Mouse (Mus musculus) limb, embryonic 13.5 days (tissue): Measurements from ENCODE around the gene Ampd1. TPM values are rescaled to one million over a fixed set of nuclear protein-coding genes. Genes with fewer than 3 reads are reported as not detected.

Source experiments
- ATAC-seq: fragments of 200-750 bp; cut with Nextera tagmentation; 2 replicates; pipeline ENCODE4 v1.8.0; 2017; ENCODE audit warnings: low read depth, moderate number of reproducible peaks, moderate TSS enrichment; ENCODE audit not compliant: low FRiP score
- H3K27ac ChIP-seq: fragments of 300-500 bp; sonication (generic); 2 replicates; pipeline ENCODE4 v1.5.1; 2015; ENCODE audit warnings: inconsistent platforms, mild to moderate bottlenecking, moderate library complexity
- H3K27me3 ChIP-seq: fragments of 300-500 bp; sonication (generic); 2 replicates; pipeline ENCODE4 v1.6.1; 2015; ENCODE audit warnings: mild to moderate bottlenecking, inconsistent platforms
- H3K36me3 ChIP-seq: fragments of 300-500 bp; sonication (generic); 2 replicates; pipeline ENCODE4 v1.6.1; 2015; ENCODE audit warnings: inconsistent platforms, mild to moderate bottlenecking, moderate library complexity
- H3K4me1 ChIP-seq: fragments of 300-500 bp; sonication (generic); 2 replicates; pipeline ENCODE4 v1.6.1; 2015; ENCODE audit warnings: inconsistent platforms
- H3K4me2 ChIP-seq: fragments of 300-500 bp; sonication (generic); replicated peaks from 2 replicates; pipeline ENCODE4 v1.6.1; 2015; ENCODE audit warnings: inconsistent platforms, mild to moderate bottlenecking, moderate library complexity
- H3K4me3 ChIP-seq: fragments of 300-500 bp; sonication (generic); 2 replicates; pipeline ENCODE4 v1.5.1; 2015; ENCODE audit warnings: moderate library complexity, mild to moderate bottlenecking, inconsistent platforms
- H3K9ac ChIP-seq: fragments of 300-500 bp; sonication (generic); 2 replicates; pipeline ENCODE4 v1.6.1; 2015; ENCODE audit warnings: mild to moderate bottlenecking, inconsistent platforms
- H3K9me3 ChIP-seq: fragments of 300-500 bp; sonication (generic); 2 replicates; pipeline ENCODE4 v1.6.1; 2016; ENCODE audit warnings: inconsistent platforms
- WGBS: fragments of 180-500 bp; shearing (Covaris S2); methylation state at CpG from one replicate; pipeline ENCODE4 v1.1.7; 2015; 5-methylcytosine and 5-hydroxymethylcytosine counted together
- polyA plus RNA-seq: library from polyadenylated mRNA; unstranded; fragments of >200 nt; fragmentation: Nextera tagmentation; extraction: Ambion mirVana; gene quantifications from 2 replicates; pipeline ENCODE4 v1.2.1, GENCODE M21; 2015

Ampd1 gene
- polyA plus RNA-seq, 1 experiment from 2014 or later = 1.7 TPM

DNA sequence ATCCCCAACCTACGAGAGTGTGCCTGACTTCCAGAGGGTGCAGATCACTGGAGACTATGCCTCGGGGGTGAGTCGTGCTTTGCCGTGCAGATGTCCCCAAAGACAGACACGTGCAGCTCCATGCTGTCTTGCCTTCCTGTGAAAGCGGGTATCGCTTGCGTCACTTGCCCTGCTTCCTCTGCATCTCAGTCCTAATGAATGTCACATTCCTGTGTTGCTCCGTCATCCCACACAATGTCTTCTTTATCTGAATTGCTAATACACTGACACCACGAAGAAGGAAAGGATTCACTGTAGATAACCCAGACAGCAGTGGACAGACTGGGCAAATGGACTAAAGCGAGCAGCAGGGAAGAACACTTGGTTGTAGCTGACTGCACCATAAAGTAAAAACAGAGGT is 7.2 kb downstream of the Ampd1 start:
- H3K27ac ChIP-seq = no peak overlapping the region
- ATAC-seq = no peak
- no peak overlapping the region for H3K4me3 ChIP-seq
- H3K27me3 ChIP-seq = no peaks in the 10 kb centered on the region
- no peak overlapping the region for H3K4me2 ChIP-seq
- H3K4me1 ChIP-seq = no peaks in the 10 kb centered on the region
- WGBS = 75% methylated on average over 11 of the region's 11 CpGs
- H3K9me3 ChIP-seq = no peaks in the 10 kb centered on the region
- no peaks in the 10 kb centered on the region for H3K36me3 ChIP-seq
- no peak overlapping the region for H3K9ac ChIP-seq

DNA sequence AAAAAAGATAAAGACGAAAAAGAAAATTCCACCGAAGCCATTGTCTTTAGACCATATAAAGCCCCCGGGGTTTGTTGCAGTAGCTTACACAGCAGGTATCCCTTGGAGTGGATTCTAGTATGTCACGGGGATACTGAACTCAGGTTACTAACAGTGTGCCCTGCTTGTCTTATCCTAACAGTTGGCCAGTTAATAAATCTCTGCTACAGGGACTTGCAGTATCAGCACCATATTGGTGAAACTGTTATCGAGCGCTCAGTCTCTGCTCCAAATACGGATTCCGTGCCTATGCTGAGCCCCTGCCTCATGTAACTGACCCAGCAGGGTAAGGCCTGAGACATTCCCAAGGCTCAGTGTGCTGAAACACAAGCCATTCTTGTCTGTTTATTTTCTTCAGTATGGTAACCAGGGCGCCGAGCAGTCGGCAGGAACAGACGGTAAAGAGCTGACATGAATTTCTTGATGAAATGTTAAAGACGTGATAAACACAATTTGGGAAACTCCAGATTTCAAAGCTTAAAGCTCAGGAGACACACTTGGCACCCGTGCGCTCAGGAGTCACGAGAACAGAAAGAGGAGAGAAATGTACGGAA is 8.1 kb downstream of the Ampd1 start:
- Histone ChIP-seq H3K4me1 (no peaks in the 10 kb centered on the region), H3K9ac (no peak overlapping the region), H3K27me3 (no peaks in the 10 kb centered on the region), H3K36me3 (no peaks in the 10 kb centered on the region), H3K9me3 (no peaks in the 10 kb centered on the region), H3K4me2 (no peak overlapping the region), H3K4me3 (no peak overlapping the region), H3K27ac (no peak overlapping the region)
- no peak for ATAC-seq
- WGBS = 84% methylated on average over 17 of the region's 17 CpGs

GRCm38 (mm10) chr3:103082761-103083160 is 8.9 kb downstream of the Ampd1 start:
- H3K9me3 ChIP-seq = no peaks in the 10 kb centered on the region
- WGBS = 88% methylated on average over 5 of the region's 5 CpGs
- H3K9ac ChIP-seq = no peak overlapping the region
- H3K36me3 ChIP-seq = no peaks in the 10 kb centered on the region
- no peak overlapping the region for H3K4me2 ChIP-seq
- no peaks in the 10 kb centered on the region for H3K4me1 ChIP-seq
- no peak overlapping the region for H3K4me3 ChIP-seq
- H3K27ac ChIP-seq = no peak overlapping the region
- ATAC-seq = no peak
- H3K27me3 ChIP-seq = no peaks in the 10 kb centered on the region

GRCm38 (mm10) chr3:103085986-103086385 is 12.2 kb downstream of the Ampd1 start:
- Histone ChIP-seq H3K9ac (no peak overlapping the region), H3K4me2 (no peak overlapping the region), H3K4me1 (no peaks in the 10 kb centered on the region), H3K27ac (no peak overlapping the region), H3K27me3 (no peaks in the 10 kb centered on the region), H3K9me3 (no peaks in the 10 kb centered on the region), H3K4me3 (no peak overlapping the region), H3K36me3 (no peaks in the 10 kb centered on the region)
- ATAC-seq = no peak
- WGBS = 78% methylated on average over 3 of the region's 3 CpGs

- ATAC-seq = no peak
- H3K4me1 ChIP-seq = no peaks in the 10 kb centered on the region
- no peak overlapping the region for H3K9ac ChIP-seq
- H3K27ac ChIP-seq = no peak overlapping the region
- no peaks in the 10 kb centered on the region for H3K9me3 ChIP-seq
- no peak overlapping the region for H3K4me3 ChIP-seq
- no peak overlapping the region for H3K4me2 ChIP-seq
- H3K36me3 ChIP-seq = no peaks in the 10 kb centered on the region
- 94% methylated on average over 2 of the region's 2 CpGs for WGBS
- H3K27me3 ChIP-seq = no peaks in the 10 kb centered on the region
Observed at GRCm38 (mm10) chr3:103091753-103092152, 17.9 kb downstream of the Ampd1 start.

DNA sequence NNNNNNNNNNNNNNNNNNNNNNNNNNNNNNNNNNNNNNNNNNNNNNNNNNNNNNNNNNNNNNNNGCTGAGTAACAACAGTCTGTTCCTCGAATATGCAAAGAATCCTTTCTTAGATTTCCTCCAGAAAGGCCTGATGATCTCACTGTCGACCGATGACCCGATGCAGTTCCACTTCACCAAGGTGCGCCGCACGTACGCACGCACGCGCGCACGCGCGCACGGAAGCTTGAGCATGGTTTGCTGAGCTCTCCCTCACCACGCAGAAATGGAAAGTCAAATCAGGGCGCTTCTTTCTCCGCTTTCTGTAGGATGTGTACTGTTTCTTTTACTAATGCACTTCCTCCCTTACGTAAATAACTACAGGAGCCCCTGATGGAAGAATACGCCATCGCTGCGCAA is 24.8 kb downstream of the Ampd1 start:
- no peak overlapping the region for H3K9ac ChIP-seq
- WGBS = 80% methylated on average over 23 of the region's 23 CpGs
- no peak overlapping the region for H3K4me2 ChIP-seq
- H3K36me3 ChIP-seq = no peaks in the 10 kb centered on the region
- H3K9me3 ChIP-seq = no peaks in the 10 kb centered on the region
- no peak for ATAC-seq
- no peak overlapping the region for H3K27ac ChIP-seq
- 0 out of 2 replicates have a peak, but pooled peaks cover 12% of the 10 kb centered on the region for H3K4me1 ChIP-seq
- H3K27me3 ChIP-seq = no peaks in the 10 kb centered on the region
- H3K4me3 ChIP-seq = no peak overlapping the region

DNA sequence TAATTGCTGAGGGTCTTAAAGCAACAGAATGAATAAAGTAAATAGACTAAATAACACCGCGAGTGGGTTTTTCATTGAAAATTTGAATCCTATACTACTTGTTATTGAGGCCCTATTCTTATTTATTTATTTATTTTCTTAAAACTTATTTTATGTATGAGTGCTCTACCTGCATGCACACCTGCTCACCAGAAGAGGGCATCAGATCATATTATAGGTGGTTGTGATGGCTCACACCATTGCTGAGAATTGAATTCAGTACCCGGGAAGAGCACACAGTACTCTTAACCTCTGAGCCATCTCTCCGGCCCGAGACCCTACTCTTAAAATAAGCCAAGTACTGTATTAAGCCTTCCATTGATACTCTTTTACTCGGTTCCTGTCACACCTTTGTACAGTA is 25.9 kb downstream of the Ampd1 start:
- Histone ChIP-seq H3K36me3 (no peaks in the 10 kb centered on the region), H3K9me3 (no peaks in the 10 kb centered on the region), H3K4me3 (no peak overlapping the region), H3K9ac (no peak overlapping the region), H3K27me3 (no peaks in the 10 kb centered on the region), H3K4me1 (0 out of 2 replicates have a peak, but pooled peaks cover 13% of the 10 kb centered on the region), H3K27ac (no peak overlapping the region), H3K4me2 (no peak overlapping the region)
- no peak for ATAC-seq
- WGBS = 87% methylated on average over 6 of the region's 6 CpGs

DNA sequence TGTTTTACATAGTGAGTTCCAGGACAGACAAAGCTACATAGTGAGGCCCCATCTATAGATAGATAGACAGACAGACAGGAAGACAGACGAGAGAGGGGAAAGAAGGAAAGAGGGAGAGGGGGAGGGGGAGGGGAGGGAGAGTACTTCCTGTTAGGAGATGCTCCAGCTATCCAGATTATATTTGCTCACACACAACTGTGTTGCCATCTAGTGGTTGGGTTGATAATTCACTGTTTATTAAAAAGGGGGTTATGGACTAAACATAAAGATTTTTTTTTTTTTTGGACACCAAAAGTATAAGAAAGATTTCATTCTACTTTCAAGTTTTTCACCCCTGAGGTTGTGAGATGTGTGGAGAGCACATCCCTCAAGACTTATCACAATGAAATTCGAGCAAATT is 26.9 kb downstream of the Ampd1 start:
- 52% methylated on average over 2 of the region's 2 CpGs for WGBS
- ATAC-seq = no peak
- Histone ChIP-seq H3K4me3 (no peak overlapping the region), H3K36me3 (no peaks in the 10 kb centered on the region), H3K27me3 (no peaks in the 10 kb centered on the region), H3K9ac (no peak overlapping the region), H3K9me3 (no peaks in the 10 kb centered on the region), H3K27ac (no peak overlapping the region), H3K4me2 (no peak overlapping the region), H3K4me1 (0 out of 2 replicates have a peak, but pooled peaks cover 13% of the 10 kb centered on the region)

GRCm38 (mm10) chr3:103101194-103101593 is 27.4 kb downstream of the Ampd1 start:
- H3K9ac ChIP-seq = no peak overlapping the region
- H3K4me2 ChIP-seq = no peak overlapping the region
- ATAC-seq = no peak
- H3K4me1 ChIP-seq = 0 out of 2 replicates have a peak, but pooled peaks cover 13% of the 10 kb centered on the region
- H3K27me3 ChIP-seq = no peaks in the 10 kb centered on the region
- WGBS = 61% methylated on average over 5 of the region's 5 CpGs
- H3K4me3 ChIP-seq = no peak overlapping the region
- no peak overlapping the region for H3K27ac ChIP-seq
- no peaks in the 10 kb centered on the region for H3K9me3 ChIP-seq
- no peaks in the 10 kb centered on the region for H3K36me3 ChIP-seq

DNA sequence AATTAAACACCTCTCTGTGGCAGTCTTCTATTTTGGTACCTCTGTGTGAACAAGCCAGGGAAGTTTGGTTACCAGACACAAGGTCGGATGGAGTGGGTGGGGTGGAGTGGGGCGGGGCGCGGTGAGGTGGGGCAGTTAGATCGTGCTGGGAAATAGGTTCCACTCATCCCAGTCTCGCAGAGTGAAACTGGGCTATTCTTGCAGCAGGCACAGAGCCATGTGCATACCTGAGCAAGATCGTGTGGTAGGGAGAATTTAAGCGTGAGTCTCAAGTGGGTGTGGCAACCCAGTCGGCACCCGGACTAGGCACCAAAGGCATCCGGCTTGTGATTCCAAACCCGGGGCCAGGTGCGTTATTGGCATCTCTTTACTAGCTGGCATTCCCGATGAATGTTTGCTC is 28.1 kb downstream of the Ampd1 start:
- Histone ChIP-seq H3K4me3 (peak overlapping the region; percentile 77), H3K9ac (peak overlapping the region; percentile 75), H3K4me1 (0 out of 2 replicates have a peak, but pooled peaks cover 13% of the 10 kb centered on the region), H3K27ac (peak overlapping the region; percentile 81; the same call in 1 of the 2 replicates), H3K27me3 (no peaks in the 10 kb centered on the region), H3K4me2 (peak overlapping the region; percentile 89), H3K36me3 (no peaks in the 10 kb centered on the region), H3K9me3 (no peaks in the 10 kb centered on the region)
- WGBS = under 1% methylated on average over 14 of the region's 14 CpGs
- ATAC-seq = peak; percentile 42; the same call in 1 of the 2 replicates

GRCm38 (mm10) chr3:103102454-103103390 is 28.9 kb downstream of the Ampd1 start, which contains the start of gene Dennd2c:
Dennd2c (plus strand) TSS chr3:103102604.
- H3K9ac ChIP-seq = peak within 1 kb of the TSS; percentile 75
- peak within 1 kb of the TSS; percentile 77 for H3K4me3 ChIP-seq
- H3K27me3 ChIP-seq = no peaks in the 10 kb centered on the region
- peak; percentile 96 for ATAC-seq
- peak within 1 kb of the TSS; percentile 89 for H3K4me2 ChIP-seq
- under 1% methylated on average over 67 of the region's 72 CpGs for WGBS
- 0 out of 2 replicates have a peak, but pooled peaks cover 13% of the 10 kb centered on the region for H3K4me1 ChIP-seq
- peak within 1 kb of the TSS; percentile 81 for H3K27ac ChIP-seq
- no peaks in the 10 kb centered on the region for H3K9me3 ChIP-seq
- H3K36me3 ChIP-seq = no peaks in the 10 kb centered on the region

DNA sequence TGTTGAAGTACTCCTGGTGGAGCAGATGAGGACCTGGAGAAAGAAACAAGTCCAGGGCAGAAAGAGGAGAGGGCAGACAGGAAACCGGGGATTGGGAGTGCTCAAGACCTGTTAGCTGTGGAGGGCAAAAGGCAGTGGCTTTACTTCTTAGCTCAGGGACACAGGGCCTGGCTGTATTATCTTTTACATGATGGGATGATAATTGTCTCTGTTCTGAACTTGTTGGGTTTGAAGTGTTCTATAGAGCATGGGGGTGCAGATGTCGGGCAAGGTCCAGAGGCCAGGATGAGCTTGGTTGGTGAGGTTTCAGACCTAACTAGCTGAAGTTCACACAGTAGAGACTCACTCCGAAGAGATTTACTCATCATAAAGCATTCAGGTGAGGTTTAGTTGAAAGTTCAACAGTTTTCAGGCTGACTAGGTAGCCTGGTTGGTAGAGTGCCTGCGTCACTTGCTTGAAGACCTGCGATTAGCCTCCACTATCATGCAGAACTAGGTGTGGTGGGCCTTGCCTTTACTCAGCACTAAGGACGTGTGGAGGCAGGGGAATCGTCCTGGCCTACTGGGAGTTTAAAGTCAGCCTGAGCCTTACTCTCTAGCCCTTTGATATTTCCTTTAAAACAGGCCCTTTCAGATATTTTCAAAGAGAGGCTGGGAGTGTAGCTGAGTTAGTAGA is 33.9 kb downstream of the Ampd1 start:
- no peaks in the 10 kb centered on the region for H3K27me3 ChIP-seq
- 88% methylated on average over 7 of the region's 7 CpGs for WGBS
- H3K9me3 ChIP-seq = no peaks in the 10 kb centered on the region

More for the DNA sequence above, 33.9 kb downstream of the Ampd1 start:
- no peak for ATAC-seq
- no peaks in the 10 kb centered on the region for H3K36me3 ChIP-seq
- no peak overlapping the region for H3K9ac ChIP-seq
- no peak overlapping the region for H3K27ac ChIP-seq
- H3K4me1 ChIP-seq = peaks cover 11% of the 10 kb centered on the region; the same call in 1 of the 2 replicates
- no peak overlapping the region for H3K4me2 ChIP-seq
- no peak overlapping the region for H3K4me3 ChIP-seq
